Mouse (Mus musculus) midbrain, embryonic 16.5 days (tissue): ENCODE measurements around the gene Supt3. TPM values are rescaled to one million over a fixed set of nuclear protein-coding genes. Genes with fewer than 3 reads are reported as not detected.

Experiments
- polyA plus RNA-seq: library from polyadenylated mRNA; unstranded; fragments of >200 nt; fragmentation: Nextera tagmentation; extraction: Ambion mirVana; gene quantifications from 2 replicates; pipeline ENCODE4 v1.2.1, GENCODE M21; 2015

Supt3 gene
- polyA plus RNA-seq, 1 experiment from 2014 or later, result 21.8 TPM

Other genes with a start within 250 kb of the Supt3 start
- gene Runx2, start 37.6 kb downstream of the Supt3 start, polyA plus RNA-seq, result 0.30 and 0.53 TPM in 2 replicates